Mouse (Mus musculus): ENCODE measurements around the gene Immp2l. TPM values are rescaled to one million over a fixed set of nuclear protein-coding genes. Genes with fewer than 3 reads are reported as not detected.
"Not testable (repeated sequence)": the region's sequence is repeated elsewhere in the genome, so short reads cannot be mapped to it uniquely, and the experiment has no call there.

Gene Immp2l
- polyA plus RNA-seq, 2 experiments, result 4.3 to 11.2 TPM

- Histone ChIP-seq H3K9ac (replicated peaks) (no peak overlapping the region), H3K36me3 (replicated peaks; ENCODE audit: control insufficient read depth, insufficient read depth, low read depth) (no peaks in the 10 kb centered on the region), H3K4me3 (ENCODE audit: insufficient read depth in 1 of 2, low read depth in 2 of 2, low read length in 2 of 2) (no peak overlapping the region), H3K4me2 (ENCODE audit: low read depth) (no peak overlapping the region), H3K4me1 (replicated peaks; ENCODE audit: control insufficient read depth in 2 of 2, insufficient read depth in 2 of 2, low read length in 1 of 2) (no peaks in the 10 kb centered on the region), H3K9me3 (ENCODE audit: control insufficient read depth, low read length) (no peaks in the 10 kb centered on the region), H3K27ac (no peak overlapping the region), H3K27me3 (ENCODE audit: control insufficient read depth, insufficient read depth, low read length) (no peaks in the 10 kb centered on the region)
- WGBS (ENCODE audit: insufficient replicate concordance), result 71% methylated on average over 5 of the region's 5 CpGs
- TF ChIP-seq CTCF (IDR thresholded peaks at IDR 0.05; ENCODE audit: low read depth), result no peak
- TF ChIP-seq EP300 (IDR thresholded peaks at IDR 0.05; ENCODE audit: low read depth), result no peak
- DNase-seq (ENCODE audit: low read depth in 3 of 3, low spot score in 3 of 3) (no peak), ATAC-seq (ENCODE audit: insufficient read depth) (no peak)
Observed at GRCm38 (mm10) chr12:41774623-41775323, 750.9 kb downstream of the Immp2l start.

- WGBS (ENCODE audit: insufficient replicate concordance), result no CpG with 5 or more reads among the region's 4 CpGs
Observed at GRCm38 (mm10) chr12:41777762-41778161, 753.9 kb downstream of the Immp2l start.

DNA sequence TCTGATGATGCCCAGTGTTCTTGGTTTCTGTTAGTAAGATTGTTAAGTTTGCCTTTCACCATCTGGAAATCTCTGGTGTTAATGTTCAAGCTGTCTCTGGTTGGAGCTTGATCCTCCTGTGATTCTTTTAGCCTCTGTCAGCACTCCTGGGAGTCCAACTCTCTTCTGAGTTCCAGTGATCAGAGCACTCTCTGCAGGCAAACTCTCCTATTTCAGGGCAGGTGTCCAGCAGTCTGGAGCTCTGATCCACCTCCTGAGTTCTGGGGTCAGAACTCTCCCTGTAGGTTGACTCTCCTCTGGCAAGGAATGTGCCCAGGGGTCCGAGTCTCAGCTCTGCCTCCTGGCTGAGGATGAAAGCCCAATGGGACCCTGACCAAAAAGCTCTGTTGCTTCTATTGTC lies 769.8 kb downstream of the Immp2l start:
- not testable (repeated sequence) for H3K27ac ChIP-seq; DNase-seq (ENCODE audit: low read depth in 3 of 3, low spot score in 3 of 3); ATAC-seq (ENCODE audit: insufficient read depth); H3K9ac ChIP-seq (replicated peaks); H3K4me2 ChIP-seq (ENCODE audit: low read depth); H3K27me3 ChIP-seq (ENCODE audit: control insufficient read depth, insufficient read depth, low read length); H3K9me3 ChIP-seq (ENCODE audit: control insufficient read depth, low read length); H3K4me3 ChIP-seq (ENCODE audit: insufficient read depth in 1 of 2, low read depth in 2 of 2, low read length in 2 of 2); H3K36me3 ChIP-seq (replicated peaks; ENCODE audit: control insufficient read depth, insufficient read depth, low read depth); H3K4me1 ChIP-seq (replicated peaks; ENCODE audit: control insufficient read depth in 2 of 2, insufficient read depth in 2 of 2, low read length in 1 of 2)
- 50% methylated on average over 1 of the region's 1 CpGs for WGBS (ENCODE audit: insufficient replicate concordance)

More at GRCm38 (mm10) chr12:41777762-41778161, 753.9 kb downstream of the Immp2l start:
- not testable (repeated sequence) for H3K27me3 ChIP-seq (ENCODE audit: control insufficient read depth, insufficient read depth, low read length); H3K4me2 ChIP-seq (ENCODE audit: low read depth); H3K4me3 ChIP-seq (ENCODE audit: insufficient read depth in 1 of 2, low read depth in 2 of 2, low read length in 2 of 2); H3K36me3 ChIP-seq (replicated peaks; ENCODE audit: control insufficient read depth, insufficient read depth, low read depth); H3K9me3 ChIP-seq (ENCODE audit: control insufficient read depth, low read length); H3K9ac ChIP-seq (replicated peaks); H3K27ac ChIP-seq; H3K4me1 ChIP-seq (replicated peaks; ENCODE audit: control insufficient read depth in 2 of 2, insufficient read depth in 2 of 2, low read length in 1 of 2); DNase-seq (ENCODE audit: low read depth in 3 of 3, low spot score in 3 of 3); ATAC-seq (ENCODE audit: insufficient read depth)

DNA sequence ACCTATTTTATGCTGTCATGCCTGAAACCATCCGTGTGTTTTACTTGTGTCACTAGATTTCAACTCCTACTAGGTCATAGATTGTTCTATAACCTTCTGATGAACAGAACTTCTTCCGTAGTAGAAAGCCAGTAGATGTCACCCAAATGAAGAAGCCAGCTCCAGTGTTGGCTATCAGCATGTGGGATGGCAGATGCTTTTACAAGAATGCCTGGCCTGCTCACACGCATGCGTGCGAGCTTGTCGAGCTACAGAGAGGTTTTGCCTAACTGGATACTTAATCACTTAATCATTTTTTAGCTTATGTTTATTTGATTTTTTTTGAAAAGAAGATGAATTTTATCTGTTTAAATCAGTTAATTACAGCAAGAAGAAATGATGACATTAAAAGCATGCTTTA lies 805.6 kb downstream of the Immp2l start:
- Histone ChIP-seq H3K36me3 (replicated peaks; ENCODE audit: control insufficient read depth, insufficient read depth, low read depth) (no peaks in the 10 kb centered on the region), H3K4me1 (replicated peaks; ENCODE audit: control insufficient read depth in 2 of 2, insufficient read depth in 2 of 2, low read length in 1 of 2) (no peaks in the 10 kb centered on the region), H3K4me3 (ENCODE audit: insufficient read depth in 1 of 2, low read depth in 2 of 2, low read length in 2 of 2) (no peak overlapping the region), H3K9ac (replicated peaks) (no peak overlapping the region), H3K27ac (no peak overlapping the region), H3K4me2 (ENCODE audit: low read depth) (no peak overlapping the region), H3K27me3 (ENCODE audit: control insufficient read depth, insufficient read depth, low read length) (no peaks in the 10 kb centered on the region), H3K9me3 (ENCODE audit: control insufficient read depth, low read length) (no peaks in the 10 kb centered on the region)
- ATAC-seq (ENCODE audit: insufficient read depth) (no peak), DNase-seq (ENCODE audit: low read depth in 3 of 3, low spot score in 3 of 3) (no peak)
- 71% methylated on average over 6 of the region's 6 CpGs for WGBS (ENCODE audit: insufficient replicate concordance)
- TF ChIP-seq CTCF (IDR thresholded peaks at IDR 0.05; ENCODE audit: low read depth), result no peak
- no peak for TF ChIP-seq EP300 (IDR thresholded peaks at IDR 0.05; ENCODE audit: low read depth)

DNA sequence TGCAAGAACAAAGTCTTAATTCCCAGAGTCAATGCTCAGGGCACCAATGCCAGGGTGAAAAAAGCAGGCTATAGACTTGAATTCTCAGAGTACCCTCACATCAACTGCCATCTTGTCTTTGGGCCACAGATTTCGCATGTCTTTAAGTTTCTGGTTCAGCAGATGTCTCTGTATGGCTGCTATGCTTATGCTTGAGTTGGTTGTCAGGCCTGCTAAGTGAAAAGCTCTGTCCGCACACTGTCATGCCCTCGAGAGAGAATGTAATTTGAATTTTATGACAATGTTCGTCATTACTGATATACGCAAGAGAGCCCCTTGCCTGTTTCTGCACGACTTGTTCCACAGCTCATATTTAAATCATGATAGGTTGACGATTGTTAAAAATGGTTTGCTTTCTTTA lies 807.8 kb downstream of the Immp2l start:
- Histone ChIP-seq H3K27me3 (ENCODE audit: control insufficient read depth, insufficient read depth, low read length) (no peaks in the 10 kb centered on the region), H3K9ac (replicated peaks) (no peak overlapping the region), H3K36me3 (replicated peaks; ENCODE audit: control insufficient read depth, insufficient read depth, low read depth) (no peaks in the 10 kb centered on the region), H3K27ac (no peak overlapping the region), H3K4me3 (ENCODE audit: insufficient read depth in 1 of 2, low read depth in 2 of 2, low read length in 2 of 2) (no peak overlapping the region), H3K4me2 (ENCODE audit: low read depth) (no peak overlapping the region), H3K9me3 (ENCODE audit: control insufficient read depth, low read length) (no peaks in the 10 kb centered on the region), H3K4me1 (replicated peaks; ENCODE audit: control insufficient read depth in 2 of 2, insufficient read depth in 2 of 2, low read length in 1 of 2) (no peaks in the 10 kb centered on the region)
- ATAC-seq (ENCODE audit: insufficient read depth) (no peak), DNase-seq (ENCODE audit: low read depth in 3 of 3, low spot score in 3 of 3) (no peak)
- 67% methylated on average over 7 of the region's 7 CpGs for WGBS (ENCODE audit: insufficient replicate concordance)
- TF ChIP-seq CTCF (IDR thresholded peaks at IDR 0.05; ENCODE audit: low read depth) (no peak), EP300 (IDR thresholded peaks at IDR 0.05; ENCODE audit: low read depth) (no peak)

All from liver, embryonic 14.5 days (tissue).